Mouse (Mus musculus) heart, postnatal 0 days (tissue): ENCODE measurements around the gene Bnipl.

Experiments
- CTCF ChIP-seq: IDR thresholded peaks from 2 replicates; pipeline ENCODE4 v1.5.1; 2016; ENCODE audit warnings: antibody characterized with exemption, control low read depth, low read depth
- EP300 ChIP-seq: IDR thresholded peaks from 2 replicates; pipeline ENCODE4 v1.6.1; 2016; ENCODE audit warnings: antibody characterized with exemption, low read depth

DNA sequence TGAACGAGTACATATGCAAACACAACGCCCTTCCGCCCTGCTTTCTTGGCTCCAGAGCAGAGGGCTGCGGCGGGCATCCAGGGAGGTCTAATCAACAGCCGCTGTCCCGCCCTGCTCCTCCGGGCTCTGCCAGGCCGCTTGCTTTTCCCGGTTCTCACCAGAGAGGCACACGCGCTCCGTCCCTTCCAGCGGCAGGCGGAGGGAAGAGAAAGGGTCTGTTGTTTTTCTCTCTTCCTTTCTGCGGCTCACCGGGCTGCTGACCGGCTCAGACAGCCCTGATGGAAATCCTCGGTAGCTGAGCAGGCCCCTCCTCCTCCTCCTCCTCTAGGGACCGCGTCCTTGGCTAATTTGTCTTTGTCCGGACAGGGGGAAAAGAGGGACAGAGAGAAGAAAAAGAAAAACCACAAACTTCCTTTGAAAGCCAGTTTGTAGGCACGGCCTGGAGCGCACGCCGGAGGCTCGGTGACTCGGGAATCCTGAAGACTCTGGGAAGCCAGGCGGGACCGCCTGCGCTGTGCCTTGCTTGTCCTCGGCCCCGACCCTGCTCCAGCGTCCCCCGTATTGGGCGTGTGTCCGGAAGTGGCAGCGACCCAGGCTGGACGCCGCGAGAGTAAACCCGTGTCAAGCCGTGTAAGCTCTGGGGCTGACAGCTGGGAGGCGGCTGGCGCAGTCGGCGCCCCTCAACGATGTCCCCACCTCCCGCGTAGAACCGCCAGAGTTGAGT is 32.0 kb upstream of the Bnipl start:
- TF ChIP-seq EP300: no peak
- 0 out of 2 replicates have a peak, but pooled peaks have one; percentile 10 for TF ChIP-seq CTCF
